Mouse (Mus musculus) limb, embryonic 13.5 days (tissue): ENCODE measurements around the gene Dab1. TPM values are rescaled to one million over a fixed set of nuclear protein-coding genes. Genes with fewer than 3 reads are reported as not detected.

ENCODE experiments used
- ATAC-seq: fragments of 200-750 bp; cut with Nextera tagmentation; 2 replicates; pipeline ENCODE4 v1.8.0; 2017; ENCODE audit warnings: low read depth, moderate number of reproducible peaks, moderate TSS enrichment; ENCODE audit not compliant: low FRiP score
- H3K27ac ChIP-seq: fragments of 300-500 bp; sonication (generic); 2 replicates; pipeline ENCODE4 v1.5.1; 2015; ENCODE audit warnings: inconsistent platforms, mild to moderate bottlenecking, moderate library complexity
- H3K27me3 ChIP-seq: fragments of 300-500 bp; sonication (generic); 2 replicates; pipeline ENCODE4 v1.6.1; 2015; ENCODE audit warnings: mild to moderate bottlenecking, inconsistent platforms
- H3K36me3 ChIP-seq: fragments of 300-500 bp; sonication (generic); 2 replicates; pipeline ENCODE4 v1.6.1; 2015; ENCODE audit warnings: inconsistent platforms, mild to moderate bottlenecking, moderate library complexity
- H3K4me1 ChIP-seq: fragments of 300-500 bp; sonication (generic); 2 replicates; pipeline ENCODE4 v1.6.1; 2015; ENCODE audit warnings: inconsistent platforms
- H3K4me2 ChIP-seq: fragments of 300-500 bp; sonication (generic); replicated peaks from 2 replicates; pipeline ENCODE4 v1.6.1; 2015; ENCODE audit warnings: inconsistent platforms, mild to moderate bottlenecking, moderate library complexity
- H3K4me3 ChIP-seq: fragments of 300-500 bp; sonication (generic); 2 replicates; pipeline ENCODE4 v1.5.1; 2015; ENCODE audit warnings: moderate library complexity, mild to moderate bottlenecking, inconsistent platforms
- H3K9ac ChIP-seq: fragments of 300-500 bp; sonication (generic); 2 replicates; pipeline ENCODE4 v1.6.1; 2015; ENCODE audit warnings: mild to moderate bottlenecking, inconsistent platforms
- H3K9me3 ChIP-seq: fragments of 300-500 bp; sonication (generic); 2 replicates; pipeline ENCODE4 v1.6.1; 2016; ENCODE audit warnings: inconsistent platforms
- WGBS: fragments of 180-500 bp; shearing (Covaris S2); methylation state at CpG from one replicate; pipeline ENCODE4 v1.1.7; 2015; 5-methylcytosine and 5-hydroxymethylcytosine counted together
- polyA plus RNA-seq: library from polyadenylated mRNA; unstranded; fragments of >200 nt; fragmentation: Nextera tagmentation; extraction: Ambion mirVana; gene quantifications from 2 replicates; pipeline ENCODE4 v1.2.1, GENCODE M21; 2015

Dab1 gene
- polyA plus RNA-seq, 1 experiment from 2014 or later: 24.7 TPM

GRCm38 (mm10) chr4:104563512-104563911 is 944.4 kb downstream of the Dab1 start:
- no peak for ATAC-seq
- Histone ChIP-seq H3K4me3 (no peak overlapping the region), H3K27me3 (no peaks in the 10 kb centered on the region; the same call in 1 of the 2 replicates), H3K27ac (no peak overlapping the region), H3K9me3 (no peaks in the 10 kb centered on the region), H3K4me2 (no peak overlapping the region), H3K36me3 (no peaks in the 10 kb centered on the region), H3K4me1 (no peaks in the 10 kb centered on the region), H3K9ac (no peak overlapping the region)
- WGBS: 68% methylated on average over 5 of the region's 5 CpGs

- no peak for ATAC-seq
- no peak overlapping the region for H3K4me3 ChIP-seq
- no peaks in the 10 kb centered on the region for H3K36me3 ChIP-seq
- no peak overlapping the region for H3K9ac ChIP-seq
- no peaks in the 10 kb centered on the region for H3K9me3 ChIP-seq
- WGBS: 71% methylated on average over 4 of the region's 4 CpGs
- no peak overlapping the region for H3K4me2 ChIP-seq
- peaks cover 16% of the 10 kb centered on the region for H3K27me3 ChIP-seq
- no peak overlapping the region for H3K27ac ChIP-seq
- H3K4me1 ChIP-seq: peaks cover 13% of the 10 kb centered on the region
Measured at GRCm38 (mm10) chr4:104570523-104570922, 951.4 kb downstream of the Dab1 start.

- H3K4me1 ChIP-seq: peaks cover 13% of the 10 kb centered on the region
- H3K9ac ChIP-seq: no peak overlapping the region
- H3K4me3 ChIP-seq: no peak overlapping the region
- H3K27me3 ChIP-seq: peaks cover 16% of the 10 kb centered on the region; the same call in 1 of the 2 replicates
- ATAC-seq: no peak
- H3K27ac ChIP-seq: no peak overlapping the region
- no peak overlapping the region for H3K4me2 ChIP-seq
- 49% methylated on average over 8 of the region's 8 CpGs for WGBS
- H3K36me3 ChIP-seq: no peaks in the 10 kb centered on the region
- H3K9me3 ChIP-seq: no peaks in the 10 kb centered on the region
Measured at GRCm38 (mm10) chr4:104572440-104572839, 953.3 kb downstream of the Dab1 start.

GRCm38 (mm10) chr4:104573419-104573818 is 954.3 kb downstream of the Dab1 start:
- peaks cover 14% of the 10 kb centered on the region for H3K4me1 ChIP-seq
- no peak overlapping the region for H3K4me3 ChIP-seq
- no peak for ATAC-seq
- peaks cover 16% of the 10 kb centered on the region; the same call in 1 of the 2 replicates for H3K27me3 ChIP-seq
- no peak overlapping the region for H3K27ac ChIP-seq
- no peaks in the 10 kb centered on the region for H3K36me3 ChIP-seq
- H3K9me3 ChIP-seq: no peaks in the 10 kb centered on the region
- H3K4me2 ChIP-seq: no peak overlapping the region
- 64% methylated on average over 7 of the region's 7 CpGs for WGBS
- no peak overlapping the region for H3K9ac ChIP-seq

GRCm38 (mm10) chr4:104578370-104578769 is 959.2 kb downstream of the Dab1 start:
- Histone ChIP-seq H3K9ac (no peak overlapping the region), H3K27me3 (peaks cover 3% of the 10 kb centered on the region; the same call in 1 of the 2 replicates), H3K4me2 (no peak overlapping the region), H3K4me3 (no peak overlapping the region), H3K36me3 (no peaks in the 10 kb centered on the region), H3K4me1 (peaks cover 33% of the 10 kb centered on the region), H3K9me3 (no peaks in the 10 kb centered on the region), H3K27ac (no peak overlapping the region)
- 46% methylated on average over 3 of the region's 3 CpGs for WGBS
- ATAC-seq: no peak

GRCm38 (mm10) chr4:104579946-104580544 is 960.9 kb downstream of the Dab1 start:
- 69% methylated on average over 5 of the region's 5 CpGs for WGBS
- Histone ChIP-seq H3K36me3 (no peaks in the 10 kb centered on the region), H3K27ac (no peak overlapping the region), H3K4me1 (peaks cover 30% of the 10 kb centered on the region), H3K4me2 (no peak overlapping the region), H3K27me3 (no peaks in the 10 kb centered on the region), H3K9ac (no peak overlapping the region), H3K4me3 (no peak overlapping the region), H3K9me3 (no peaks in the 10 kb centered on the region)
- no peak for ATAC-seq

GRCm38 (mm10) chr4:104582726-104583125 is 963.6 kb downstream of the Dab1 start:
- peaks cover 30% of the 10 kb centered on the region for H3K4me1 ChIP-seq
- H3K9ac ChIP-seq: no peak overlapping the region
- H3K9me3 ChIP-seq: no peaks in the 10 kb centered on the region
- ATAC-seq: 0 out of 2 replicates have a peak, but pooled peaks have one; percentile 15
- no peak overlapping the region for H3K27ac ChIP-seq
- no peaks in the 10 kb centered on the region for H3K27me3 ChIP-seq
- H3K4me2 ChIP-seq: no peak overlapping the region
- no peak overlapping the region for H3K4me3 ChIP-seq
- H3K36me3 ChIP-seq: no peaks in the 10 kb centered on the region
- WGBS: 13% methylated on average over 5 of the region's 5 CpGs

GRCm38 (mm10) chr4:104587826-104588225 is 968.7 kb downstream of the Dab1 start:
- no peak overlapping the region for H3K9ac ChIP-seq
- no peak overlapping the region for H3K4me2 ChIP-seq
- no peaks in the 10 kb centered on the region for H3K27me3 ChIP-seq
- H3K9me3 ChIP-seq: no peaks in the 10 kb centered on the region
- H3K27ac ChIP-seq: no peak overlapping the region
- peaks cover 2% of the 10 kb centered on the region; the same call in 1 of the 2 replicates for H3K4me1 ChIP-seq
- no peaks in the 10 kb centered on the region for H3K36me3 ChIP-seq
- ATAC-seq: no peak
- no peak overlapping the region for H3K4me3 ChIP-seq
- WGBS: 68% methylated on average over 2 of the region's 2 CpGs

- 0 out of 2 replicates have a peak, but pooled peaks cover 4% of the 10 kb centered on the region for H3K27me3 ChIP-seq
- ATAC-seq: no peak
- no peak overlapping the region for H3K4me3 ChIP-seq
- no peak overlapping the region for H3K9ac ChIP-seq
- 86% methylated on average over 7 of the region's 7 CpGs for WGBS
- no peaks in the 10 kb centered on the region for H3K36me3 ChIP-seq
- H3K27ac ChIP-seq: no peak overlapping the region
- H3K4me1 ChIP-seq: peaks cover 18% of the 10 kb centered on the region
- no peaks in the 10 kb centered on the region for H3K9me3 ChIP-seq
- H3K4me2 ChIP-seq: no peak overlapping the region
Measured at GRCm38 (mm10) chr4:104596936-104597335, 977.8 kb downstream of the Dab1 start.

GRCm38 (mm10) chr4:104597490-104598465 is 978.6 kb downstream of the Dab1 start:
- peaks cover 18% of the 10 kb centered on the region for H3K4me1 ChIP-seq
- no peak overlapping the region for H3K4me2 ChIP-seq
- 75% methylated on average over 6 of the region's 6 CpGs for WGBS
- no peak overlapping the region for H3K9ac ChIP-seq
- 0 out of 2 replicates have a peak, but pooled peaks cover 4% of the 10 kb centered on the region for H3K27me3 ChIP-seq
- no peaks in the 10 kb centered on the region for H3K9me3 ChIP-seq
- no peak overlapping the region for H3K27ac ChIP-seq
- H3K4me3 ChIP-seq: no peak overlapping the region
- ATAC-seq: no peak
- no peaks in the 10 kb centered on the region for H3K36me3 ChIP-seq

GRCm38 (mm10) chr4:104602804-104603203 is 983.6 kb downstream of the Dab1 start:
- 0 out of 2 replicates have a peak, but pooled peaks cover 4% of the 10 kb centered on the region for H3K27me3 ChIP-seq
- no peak for ATAC-seq
- no peak overlapping the region for H3K9ac ChIP-seq
- no peak overlapping the region for H3K4me3 ChIP-seq
- no peak overlapping the region for H3K4me2 ChIP-seq
- H3K9me3 ChIP-seq: no peaks in the 10 kb centered on the region
- H3K36me3 ChIP-seq: no peaks in the 10 kb centered on the region
- no peak overlapping the region for H3K27ac ChIP-seq
- WGBS: 86% methylated on average over 8 of the region's 8 CpGs
- H3K4me1 ChIP-seq: peaks cover 6% of the 10 kb centered on the region

GRCm38 (mm10) chr4:104604298-104604697 is 985.1 kb downstream of the Dab1 start:
- WGBS: 90% methylated on average over 2 of the region's 2 CpGs
- no peak overlapping the region for H3K9ac ChIP-seq
- H3K9me3 ChIP-seq: no peaks in the 10 kb centered on the region
- H3K4me1 ChIP-seq: no peaks in the 10 kb centered on the region
- no peak overlapping the region for H3K4me3 ChIP-seq
- H3K4me2 ChIP-seq: no peak overlapping the region
- H3K27me3 ChIP-seq: 0 out of 2 replicates have a peak, but pooled peaks cover 4% of the 10 kb centered on the region
- no peak overlapping the region for H3K27ac ChIP-seq
- no peaks in the 10 kb centered on the region for H3K36me3 ChIP-seq
- ATAC-seq: no peak
